Mouse (Mus musculus) left cerebral cortex, adult 9 months (tissue): ENCODE measurements around the gene Cic.

Experiments
- DNase-seq, 2 experiments: peaks; one replicate each; pipeline ENCODE4 v3.0.0; 2022; ENCODE audit warnings: low spot score in 2 of 2

Cic gene

GRCm38 (mm10) chr7:25282731-25283211, 15.3 kb downstream of the Cic start:
- DNase-seq = no peak

- DNase-seq = no peak
Measured at GRCm38 (mm10) chr7:25283637-25284036, 16.1 kb downstream of the Cic start.

- DNase-seq = no peak
Measured at GRCm38 (mm10) chr7:25284171-25284570, 16.7 kb downstream of the Cic start.

GRCm38 (mm10) chr7:25284766-25285165, 17.3 kb downstream of the Cic start:
- no peak for DNase-seq

- DNase-seq = no peak
Measured at GRCm38 (mm10) chr7:25285511-25286238, 18.2 kb downstream of the Cic start.

DNA sequence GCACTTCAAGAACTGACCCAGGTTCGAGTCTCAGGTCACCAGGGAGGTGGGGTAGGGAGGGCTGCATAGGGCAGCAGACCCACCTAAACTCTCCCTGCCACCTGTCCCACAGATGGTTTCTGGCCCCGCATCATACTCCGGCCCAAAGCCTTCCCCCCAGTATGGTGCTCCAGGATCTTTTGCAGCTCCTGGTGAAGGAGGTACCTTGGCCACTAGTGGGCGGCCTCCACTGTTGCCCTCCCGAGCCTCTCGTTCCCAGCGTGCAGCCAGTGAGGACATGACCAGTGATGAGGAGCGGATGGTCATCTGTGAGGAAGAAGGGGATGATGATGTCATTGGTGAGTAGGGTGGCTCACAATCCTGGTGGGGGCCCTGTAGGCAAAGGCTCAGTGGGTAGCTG, 19.5 kb downstream of the Cic start:
- no peak for DNase-seq

- DNase-seq = no peak
Measured at GRCm38 (mm10) chr7:25288011-25288410, 20.5 kb downstream of the Cic start.

GRCm38 (mm10) chr7:25288721-25289120, 21.2 kb downstream of the Cic start:
- DNase-seq = no peak

GRCm38 (mm10) chr7:25289925-25290324, 22.4 kb downstream of the Cic start:
- DNase-seq = no peak

DNA sequence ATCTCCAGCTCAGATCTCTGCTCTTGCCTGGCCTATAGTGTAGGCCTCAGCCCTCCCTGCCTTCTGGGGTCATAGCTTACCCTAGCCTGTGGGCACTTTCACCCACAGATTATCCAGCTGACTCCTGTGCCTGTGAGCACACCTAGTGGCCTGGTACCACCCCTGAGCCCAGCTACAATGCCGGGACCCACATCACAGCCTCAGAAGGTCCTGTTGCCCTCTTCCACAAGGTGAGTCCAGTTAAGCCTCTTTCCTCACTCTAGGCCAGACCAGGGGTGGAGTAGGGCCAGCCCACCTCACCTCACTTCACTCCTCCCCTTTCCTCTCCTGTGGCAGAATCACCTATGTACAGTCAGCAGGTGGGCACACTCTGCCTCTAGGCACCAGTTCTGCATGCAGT, 23.0 kb downstream of the Cic start:
- no peak for DNase-seq

DNA sequence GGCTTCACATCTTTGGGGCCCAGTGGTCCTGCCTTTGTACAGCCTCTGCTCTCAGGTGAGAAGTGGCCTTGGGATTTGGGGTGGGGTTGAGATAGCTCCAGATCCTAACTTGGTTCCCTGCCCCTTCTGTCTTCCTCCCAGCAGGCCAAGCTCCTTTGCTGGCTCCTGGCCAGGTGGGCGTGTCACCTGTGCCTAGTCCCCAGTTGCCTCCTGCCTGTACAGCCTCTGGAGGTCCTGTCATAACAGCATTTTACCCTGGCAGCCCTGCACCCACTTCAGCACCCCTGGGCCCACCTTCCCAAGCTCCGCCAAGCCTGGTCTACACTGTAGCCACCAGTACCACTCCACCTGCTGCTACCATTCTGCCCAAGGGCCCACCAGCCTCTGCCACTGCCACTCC, 23.4 kb downstream of the Cic start:
- no peak for DNase-seq

GRCm38 (mm10) chr7:25292107-25292506, 24.6 kb downstream of the Cic start:
- DNase-seq = no peak

- no peak for DNase-seq
Measured at GRCm38 (mm10) chr7:25293191-25293739, 25.8 kb downstream of the Cic start.

- DNase-seq = no peak
Measured at GRCm38 (mm10) chr7:25294495-25294894, 27.0 kb downstream of the Cic start.

- DNase-seq = no peak
Measured at GRCm38 (mm10) chr7:25294960-25295722, 27.6 kb downstream of the Cic start.

- DNase-seq = no peak
Measured at GRCm38 (mm10) chr7:25296945-25297453, 29.5 kb downstream of the Cic start.

- DNase-seq = peak; percentile 74 to 92
Measured at GRCm38 (mm10) chr7:25297454-25298325, 30.2 kb downstream of the Cic start, which contains the start of gene Pafah1b3. Gene Pafah1b3 (minus strand): TSS chr7:25297986.

GRCm38 (mm10) chr7:25301063-25301462, 33.6 kb downstream of the Cic start, which contains the start of gene Prr19:
Gene Prr19 (plus strand): TSS chr7:25301411.
- no peak for DNase-seq

GRCm38 (mm10) chr7:25303003-25303684, 35.6 kb downstream of the Cic start:
- DNase-seq = no peak

DNA sequence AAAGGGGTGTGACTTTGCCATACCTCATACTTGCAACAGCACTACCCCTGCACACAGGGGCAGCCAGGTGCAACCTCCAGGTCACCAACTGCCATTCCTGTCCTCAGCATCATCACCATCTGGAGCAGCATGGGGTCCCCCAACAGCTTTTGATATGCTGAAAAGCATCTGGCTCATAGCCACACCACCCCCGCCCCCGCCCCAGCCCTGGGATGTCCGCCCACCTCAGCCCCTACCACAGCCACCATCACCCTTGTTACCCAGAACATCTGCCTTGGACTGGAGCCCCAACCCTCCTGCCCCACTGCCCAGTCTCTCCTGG, 36.1 kb downstream of the Cic start:
- DNase-seq = no peak

DNA sequence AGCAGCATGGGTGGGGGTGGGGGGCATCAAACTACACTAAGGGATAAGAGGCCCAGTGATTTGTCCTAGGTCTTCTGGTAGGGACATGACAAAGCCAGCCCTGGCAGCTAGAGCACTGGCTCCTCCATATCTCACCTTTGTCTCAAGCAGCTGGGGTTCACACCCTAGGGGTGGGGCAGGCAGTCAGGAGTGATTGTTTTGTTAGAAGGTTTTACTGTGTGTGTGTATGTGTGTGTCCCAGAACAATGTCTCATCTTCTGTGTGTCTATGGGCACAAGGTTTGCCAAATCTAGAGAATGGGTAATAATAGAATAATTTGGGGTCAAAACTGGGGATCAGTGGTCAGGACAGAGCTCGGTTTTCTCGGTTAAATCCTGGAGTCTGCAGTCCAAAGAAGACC, 38.0 kb downstream of the Cic start:
- no peak for DNase-seq
